Mouse (Mus musculus) myocyte (in vitro differentiated cells): Measurements from ENCODE around the gene Washc2.

Experiments used
- CEBPB ChIP-seq: IDR thresholded peaks from 2 replicates; pipeline ENCODE4 v1.6.1; 2011; ENCODE audit warnings: mild to moderate bottlenecking, moderate library complexity; ENCODE audit not compliant: poor library complexity, insufficient read depth, severe bottlenecking
- E2F4 ChIP-seq: IDR thresholded peaks from one replicate; pipeline ENCODE4 v1.6.1; 2011; ENCODE audit warnings: mild to moderate bottlenecking, control low read depth, moderate library complexity; ENCODE audit not compliant: insufficient read depth
- MAX ChIP-seq: IDR thresholded peaks from one replicate; pipeline ENCODE4 v1.6.1; 2011; ENCODE audit warnings: low read depth, mild to moderate bottlenecking, control low read depth
- MYOG ChIP-seq, 3 experiments: IDR thresholded peaks; one replicate each; pipeline ENCODE4 v1.6.1; 2011; ENCODE audit warnings: control low read depth in 2 of 3, low read depth in 2 of 3, mild to moderate bottlenecking in 2 of 3; ENCODE audit not compliant: insufficient read length in 2 of 3, control insufficient read depth in 1 of 3, insufficient read depth in 1 of 3
- POLR2A ChIP-seq: IDR thresholded peaks from one replicate; pipeline ENCODE4 v1.6.1; 2011; ENCODE audit warnings: low read depth, mild to moderate bottlenecking, control low read depth, moderate library complexity; ENCODE audit not compliant: insufficient read length
- POLR2AphosphoS2 ChIP-seq: IDR thresholded peaks from one replicate; pipeline ENCODE4 v1.6.1; 2011; ENCODE audit warnings: low read depth, control low read depth; ENCODE audit not compliant: insufficient read length
- REST ChIP-seq: IDR thresholded peaks from one replicate; pipeline ENCODE4 v1.6.1; 2011; ENCODE audit warnings: mild to moderate bottlenecking, control low read depth, moderate library complexity; ENCODE audit not compliant: insufficient read depth, insufficient read length
- SRF ChIP-seq: IDR thresholded peaks from one replicate; pipeline ENCODE4 v1.6.1; 2011; ENCODE audit warnings: low read depth; ENCODE audit not compliant: control insufficient read depth, insufficient read length
- TCF12 ChIP-seq: IDR thresholded peaks from one replicate; pipeline ENCODE4 v1.6.1; 2011; ENCODE audit warnings: mild to moderate bottlenecking, control low read depth; ENCODE audit not compliant: poor library complexity, insufficient read depth, severe bottlenecking
- USF1 ChIP-seq: IDR thresholded peaks from one replicate; pipeline ENCODE4 v1.6.1; 2011; ENCODE audit warnings: low read depth, mild to moderate bottlenecking, control low read depth, moderate library complexity

GRCm38 (mm10) chr6:116240371-116240770 is 32.5 kb downstream of the Washc2 start:
- TF ChIP-seq MAX = no peak
- no peak for TF ChIP-seq POLR2AphosphoS2
- no peak for TF ChIP-seq POLR2A
- TF ChIP-seq E2F4 = no peak
- TF ChIP-seq REST = no peak
- TF ChIP-seq USF1 = no peak
- TF ChIP-seq TCF12 = no peak
- TF ChIP-seq SRF = no peak
- no peak for TF ChIP-seq MYOG (IDR thresholded peaks at IDR 0.05; ENCODE audit: control insufficient read depth in 1 of 3, insufficient read depth in 1 of 3, insufficient read length in 2 of 3, low read depth in 2 of 3)
- no peak for TF ChIP-seq CEBPB
